17 mouse cellular contexts compared by ENCODE assay signal in genomic region chr6:29432156-29432555, GRCm38 (mm10). TPM values are rescaled to one million over a fixed set of nuclear protein-coding genes. Genes with fewer than 3 reads are reported as not detected.
DNase-seq lines count a peak whose midpoint lies in the region; ATAC-seq lines count a peak whose summit lies in the region.
"Had no signal": no experiment of that assay in that cellular context is flagged by ENCODE, and none has a peak within 500 bp of the region (broad histone marks: within the 10 kb centered on the region; RNA-seq: fewer than 3 reads in every experiment).

No protein-coding gene starts in this region.

- no peak for DNase-seq in embryonic facial prominence, embryonic 10.5 days (ENCODE audit: low spot score)
- peak; percentile 82 for DNase-seq in adipocyte (ENCODE audit: low spot score)
- peak; percentile 46 to 58 for DNase-seq in heart, adult 9 months (ENCODE audit: low spot score in 2 of 2)
- peak; percentile 28 to 51 for DNase-seq in heart, postnatal 14 days
- no peak for DNase-seq in layer of hippocampus, adult 18-20 months (ENCODE audit: low spot score in 2 of 2)
- DNase-seq: adrenal gland, postnatal 10 days; kidney, postnatal 14 days; right cerebral cortex, postnatal 25 days had no signal

- H3K9me3 ChIP-seq in embryonic facial prominence, embryonic 13.5 days = no peaks in the 10 kb centered on the region
- H3K9me3 ChIP-seq in embryonic facial prominence, embryonic 10.5 days = no peaks in the 10 kb centered on the region
- H3K9me3 ChIP-seq in kidney, embryonic 14.5 days (ENCODE audit: control insufficient read depth, low read length) = no peaks in the 10 kb centered on the region
- no peaks in the 10 kb centered on the region for H3K9me3 ChIP-seq in kidney, embryonic 16.5 days (ENCODE audit: low read length)
- H3K9me3 ChIP-seq: intestine, embryonic 15.5 days had no signal

- peaks cover 63% of the 10 kb centered on the region for H3K4me1 ChIP-seq in embryonic facial prominence, embryonic 13.5 days
- H3K4me1 ChIP-seq in embryonic facial prominence, embryonic 10.5 days = peaks cover 67% of the 10 kb centered on the region
- peaks cover 32% of the 10 kb centered on the region for H3K4me1 ChIP-seq in kidney, embryonic 14.5 days (ENCODE audit: control insufficient read depth, insufficient read depth, low read length)
- peaks cover 47% of the 10 kb centered on the region for H3K4me1 ChIP-seq in kidney, embryonic 16.5 days (ENCODE audit: insufficient read depth, low read length)

- H3K9ac ChIP-seq in embryonic facial prominence, embryonic 13.5 days = no peak overlapping the region
- no peak overlapping the region for H3K9ac ChIP-seq in kidney, embryonic 14.5 days (ENCODE audit: low read depth, low read length)
- H3K9ac ChIP-seq in kidney, embryonic 16.5 days (replicated peaks; ENCODE audit: low read length) = no peak overlapping the region
- H3K9ac ChIP-seq: intestine, embryonic 15.5 days had no signal

- ATAC-seq in embryonic facial prominence, embryonic 13.5 days (ENCODE audit: insufficient number of reproducible peaks, insufficient read depth, low FRiP score, low TSS enrichment, low read depth) = no peak
- ATAC-seq in kidney, embryonic 14.5 days (ENCODE audit: low FRiP score, low TSS enrichment) = no peak
- no peak for ATAC-seq in kidney, embryonic 16.5 days (ENCODE audit: low FRiP score, low TSS enrichment)

- H3K4me3 ChIP-seq in embryonic facial prominence, embryonic 13.5 days = no peak overlapping the region
- no peak overlapping the region for H3K4me3 ChIP-seq in embryonic facial prominence, embryonic 10.5 days
- no peak overlapping the region for H3K4me3 ChIP-seq in kidney, embryonic 14.5 days (ENCODE audit: low read length)
- no peak overlapping the region for H3K4me3 ChIP-seq in kidney, embryonic 16.5 days (ENCODE audit: low read length)

- no peaks in the 10 kb centered on the region for H3K36me3 ChIP-seq in embryonic facial prominence, embryonic 13.5 days
- no peaks in the 10 kb centered on the region for H3K36me3 ChIP-seq in embryonic facial prominence, embryonic 10.5 days (replicated peaks)
- H3K36me3 ChIP-seq in kidney, embryonic 14.5 days (ENCODE audit: control insufficient read depth, insufficient read depth, low read length) = no peaks in the 10 kb centered on the region
- H3K36me3 ChIP-seq in kidney, embryonic 16.5 days (ENCODE audit: insufficient read depth, low read length) = no peaks in the 10 kb centered on the region
- H3K36me3 ChIP-seq: intestine, embryonic 15.5 days had no signal

- 25% methylated on average over 3 of the region's 3 CpGs for WGBS in embryonic facial prominence, embryonic 13.5 days
- 43% methylated on average over 3 of the region's 3 CpGs for WGBS in embryonic facial prominence, embryonic 10.5 days
- WGBS in kidney, embryonic 14.5 days = 61% methylated on average over 3 of the region's 3 CpGs
- 67% methylated on average over 3 of the region's 3 CpGs for WGBS in kidney, embryonic 16.5 days

- intact Hi-C loops in heart, postnatal 14 days (cut with DNase I) = loop anchor here (5.0 kb wide), 1 partner anchor 85 kb away; the partner anchor contains the start of gene Calu

- H3K27me3 ChIP-seq in embryonic facial prominence, embryonic 13.5 days = peaks cover 36% of the 10 kb centered on the region
- peaks cover 69% of the 10 kb centered on the region for H3K27me3 ChIP-seq in embryonic facial prominence, embryonic 10.5 days (replicated peaks; ENCODE audit: low read depth, poor library complexity, severe bottlenecking)
- H3K27me3 ChIP-seq in kidney, embryonic 14.5 days (ENCODE audit: control insufficient read depth, insufficient read depth, low read length) = peaks cover 4% of the 10 kb centered on the region
- H3K27me3 ChIP-seq in kidney, embryonic 16.5 days (ENCODE audit: insufficient read depth, low read length) = peaks cover 25% of the 10 kb centered on the region; the same call in 1 of the 2 replicates

- peak overlapping the region; percentile 48; the same call in 1 of the 2 replicates for H3K27ac ChIP-seq in embryonic facial prominence, embryonic 13.5 days
- no peak overlapping the region for H3K27ac ChIP-seq in embryonic facial prominence, embryonic 10.5 days (replicated peaks)
- H3K27ac ChIP-seq in kidney, embryonic 14.5 days (ENCODE audit: low read depth, low read length) = no peak overlapping the region
- H3K27ac ChIP-seq in kidney, embryonic 16.5 days (ENCODE audit: low read length) = no peak overlapping the region
- H3K27ac ChIP-seq: intestine, embryonic 15.5 days had no signal

- no peak overlapping the region; the same call in 1 of the 2 replicates for H3K4me2 ChIP-seq in embryonic facial prominence, embryonic 13.5 days
- H3K4me2 ChIP-seq in kidney, embryonic 14.5 days (replicated peaks; ENCODE audit: low read depth, low read length) = no peak overlapping the region
- H3K4me2 ChIP-seq in kidney, embryonic 16.5 days (replicated peaks; ENCODE audit: low read depth, low read length) = no peak overlapping the region

RNA-seq across cellular contexts. Expression of gene Flnc, which starts 0.9 kb away (rescaled TPM):
- 11.3 and 12.2 TPM in 2 replicates for polyA plus RNA-seq in embryonic facial prominence, embryonic 13.5 days (2015; fragmentation: Nextera tagmentation; extraction: Ambion mirVana)
- 4.0 and 4.5 TPM in 2 replicates for polyA plus RNA-seq in embryonic facial prominence, embryonic 10.5 days (2016; fragmentation: Nextera tagmentation; extraction: Ambion mirVana)
- total RNA-seq in heart, postnatal 14 days (2021) = 100 to 1,000 TPM; 146 to 175 TPM
- 1 to 10 TPM; 1.5 to 1.6 TPM for total RNA-seq in layer of hippocampus, adult 18-20 months (2021)
- polyA plus RNA-seq in kidney, embryonic 14.5 days (2014; fragmentation: Nextera tagmentation; extraction: Ambion mirVana) = 5.5 and 8.3 TPM in 2 replicates
- polyA plus RNA-seq in kidney, embryonic 16.5 days (2015; fragmentation: Nextera tagmentation; extraction: Ambion mirVana) = 7.9 and 8.0 TPM in 2 replicates
- total RNA-seq: common myeloid progenitor, adult 5-6 weeks had no signal

RNA-seq across cellular contexts. Expression of gene Atp6v1f, which starts 35.4 kb away (rescaled TPM):
- polyA plus RNA-seq in embryonic facial prominence, embryonic 13.5 days (2015; fragmentation: Nextera tagmentation; extraction: Ambion mirVana) = 221 and 233 TPM in 2 replicates
- 206 and 207 TPM in 2 replicates for polyA plus RNA-seq in embryonic facial prominence, embryonic 10.5 days (2016; fragmentation: Nextera tagmentation; extraction: Ambion mirVana)
- 100 to 1,000 TPM; 108 to 110 TPM for total RNA-seq in heart, postnatal 14 days (2021)
- total RNA-seq in layer of hippocampus, adult 18-20 months (2021) = 100 to 1,000 TPM; 250 to 276 TPM
- 248 and 309 TPM in 2 replicates for polyA plus RNA-seq in kidney, embryonic 14.5 days (2014; fragmentation: Nextera tagmentation; extraction: Ambion mirVana)
- 302 and 320 TPM in 2 replicates for polyA plus RNA-seq in kidney, embryonic 16.5 days (2015; fragmentation: Nextera tagmentation; extraction: Ambion mirVana)

RNA-seq across cellular contexts. Expression of gene Ccdc136, which starts 36.0 kb away (rescaled TPM):
- 20.2 and 30.7 TPM in 2 replicates for polyA plus RNA-seq in embryonic facial prominence, embryonic 13.5 days (2015; fragmentation: Nextera tagmentation; extraction: Ambion mirVana)
- 18.6 and 23.1 TPM in 2 replicates for polyA plus RNA-seq in embryonic facial prominence, embryonic 10.5 days (2016; fragmentation: Nextera tagmentation; extraction: Ambion mirVana)
- total RNA-seq in heart, postnatal 14 days (2021) = 1 to 10 TPM; 3.6 TPM
- 10 to 100 TPM; 62.1 to 75.9 TPM for total RNA-seq in layer of hippocampus, adult 18-20 months (2021)
- polyA plus RNA-seq in kidney, embryonic 14.5 days (2014; fragmentation: Nextera tagmentation; extraction: Ambion mirVana) = 22.8 and 30.3 TPM in 2 replicates
- 20.2 and 23.3 TPM in 2 replicates for polyA plus RNA-seq in kidney, embryonic 16.5 days (2015; fragmentation: Nextera tagmentation; extraction: Ambion mirVana)
- total RNA-seq: common myeloid progenitor, adult 5-6 weeks had no signal

RNA-seq across cellular contexts. Expression of gene Atp6v1fnb, which starts 39.1 kb away (rescaled TPM):
- 0.32 TPM in 1 of 2 replicates, not detected in the other for polyA plus RNA-seq in embryonic facial prominence, embryonic 13.5 days (2015; fragmentation: Nextera tagmentation; extraction: Ambion mirVana)
- polyA plus RNA-seq in embryonic facial prominence, embryonic 10.5 days (2016; fragmentation: Nextera tagmentation; extraction: Ambion mirVana) = 0.28 TPM in 1 of 2 replicates, not detected in the other
- total RNA-seq in heart, postnatal 14 days (2021) = not detected
- 1 to 10 TPM in 1 of 2 experiments, under 1 TPM in 1; 0.67 to 1.2 TPM for total RNA-seq in layer of hippocampus, adult 18-20 months (2021)
- polyA plus RNA-seq in kidney, embryonic 14.5 days (2014; fragmentation: Nextera tagmentation; extraction: Ambion mirVana) = 0.49 TPM in 1 of 2 replicates, not detected in the other
- polyA plus RNA-seq in kidney, embryonic 16.5 days (2015; fragmentation: Nextera tagmentation; extraction: Ambion mirVana) = 0.30 and 0.37 TPM in 2 replicates
- total RNA-seq: heart, postnatal 36 days had no signal
- polyA plus RNA-seq: limb, embryonic 11.5 days; midbrain, embryonic 14.5 days; neural tube, embryonic 11.5 days had no signal

RNA-seq across cellular contexts. Expression of gene Opn1sw, which starts 43.9 kb away (rescaled TPM):
- polyA plus RNA-seq in embryonic facial prominence, embryonic 13.5 days (2015; fragmentation: Nextera tagmentation; extraction: Ambion mirVana) = 0.70 and 1.0 TPM in 2 replicates
- 0.25 and 0.40 TPM in 2 replicates for polyA plus RNA-seq in embryonic facial prominence, embryonic 10.5 days (2016; fragmentation: Nextera tagmentation; extraction: Ambion mirVana)
- not detected for total RNA-seq in heart, postnatal 14 days (2021)
- not detected for total RNA-seq in layer of hippocampus, adult 18-20 months (2021)
- polyA plus RNA-seq in kidney, embryonic 14.5 days (2014; fragmentation: Nextera tagmentation; extraction: Ambion mirVana) = 0.87 and 0.90 TPM in 2 replicates
- 0.44 and 0.79 TPM in 2 replicates for polyA plus RNA-seq in kidney, embryonic 16.5 days (2015; fragmentation: Nextera tagmentation; extraction: Ambion mirVana)
- total RNA-seq: adrenal gland, postnatal 10 days; common myeloid progenitor, adult 5-6 weeks had no signal

Comparison
In these comparisons a context has a peak if more than half of its experiments do, and no peak if none do; other contexts are left out.
1. DNase-seq: peak in adipocyte (single experiment), heart, adult 9 months (2 of 2) and heart, postnatal 14 days (2 of 2); none in embryonic facial prominence, embryonic 10.5 days (single experiment) and layer of hippocampus, adult 18-20 months (0 of 2).